Mouse (Mus musculus) cortical plate, adult 2 months (tissue): ENCODE measurements at regions not wholly inside any gene's neighbourhood (a gene's known extent, or its start where the extent isn't known, plus 50 kb on each side); places are given as distances from the start of the nearest gene placed in this dataset.

Source experiments
- CTCF ChIP-seq: fragments of 200-500 bp; IDR thresholded peaks from 2 replicates; pipeline ENCODE4 v1.5.1; 2011; ENCODE audit warnings: mild to moderate bottlenecking, control low read depth, low read length; ENCODE audit not compliant: insufficient read depth; ENCODE audit errors: extremely low read depth
- POLR2A ChIP-seq: fragments of 200-500 bp; IDR thresholded peaks from 2 replicates; pipeline ENCODE4 v1.6.1; 2011; ENCODE audit warnings: mild to moderate bottlenecking, low read length, control low read depth; ENCODE audit not compliant: insufficient read depth; ENCODE audit errors: extremely low read depth

GRCm38 (mm10) chr5:50728337-50729003, 669.7 kb upstream of the Adgra3 start:
- TF ChIP-seq POLR2A: no peak
- TF ChIP-seq CTCF: no peak
